Mouse (Mus musculus) layer of hippocampus, adult 8-10 months (tissue): ENCODE measurements around the gene Zfp668. TPM values are rescaled to one million over a fixed set of nuclear protein-coding genes. Genes with fewer than 3 reads are reported as not detected.

Experiments used
- total RNA-seq, 4 experiments: library from RNA; stranded (reverse); gene quantifications; 2 replicates each; pipeline ENCODE4 v1.2.4; 2022

Gene Zfp668
- total RNA-seq, 4 experiments from 2014 or later = 19.2 to 23.8 (median 22.9) TPM

Other genes starting within 250 kb of the Zfp668 start
- gene Bcl7c, start 167.9 kb downstream of the Zfp668 start, total RNA-seq = 10 to 100 TPM; 26.5 to 38.4 (median 31.9) TPM
- gene Ctf1, start 164.1 kb downstream of the Zfp668 start, total RNA-seq = 1 to 10 TPM; 3.1 to 5.2 (median 3.5) TPM
- gene Ctf2, start 144.7 kb downstream of the Zfp668 start, total RNA-seq = not detected
- 10 to 100 TPM; 52.2 to 65.5 (median 56.3) TPM for gene Fbxl19, start 132.3 kb downstream of the Zfp668 start, total RNA-seq
- gene Orai3, start 107.0 kb downstream of the Zfp668 start, total RNA-seq = 10 to 100 TPM; 25.8 to 30.7 (median 29.4) TPM
- gene Setd1a, start 100.2 kb downstream of the Zfp668 start, total RNA-seq = 10 to 100 TPM; 46.6 to 56.4 (median 48.7) TPM
- 1 to 10 TPM; 2.0 to 5.7 (median 2.3) TPM for gene Gm49388, start 91.2 kb downstream of the Zfp668 start, total RNA-seq
- 10 to 100 TPM in 2 of 4 experiments, 1 to 10 TPM in 2; 4.8 to 12.2 (median 10.7) TPM for gene Hsd3b7, start 76.2 kb downstream of the Zfp668 start, total RNA-seq
- 10 to 100 TPM; 61.0 to 86.0 (median 77.0) TPM for gene Stx4a, start 52.5 kb downstream of the Zfp668 start, total RNA-seq
- gene Stx1b, start 52.3 kb downstream of the Zfp668 start, total RNA-seq = 100 to 1,000 TPM; 344 to 361 (median 348) TPM
- 10 to 100 TPM; 34.5 to 36.5 (median 35.0) TPM for gene Zfp646, start 607 bp downstream of the Zfp668 start, total RNA-seq
- gene Prss53, start 14.1 kb upstream of the Zfp668 start, total RNA-seq = 1 to 10 TPM; 2.0 to 4.0 (median 2.8) TPM
- not detected for gene Gm21974, start 18.6 kb upstream of the Zfp668 start, total RNA-seq
- gene Vkorc1, start 18.8 kb upstream of the Zfp668 start, total RNA-seq = 10 to 100 TPM; 23.8 to 36.6 (median 31.8) TPM
- 10 to 100 TPM; 42.0 to 45.2 (median 42.2) TPM for gene Bckdk, start 27.3 kb upstream of the Zfp668 start, total RNA-seq
- 10 to 100 TPM; 28.5 to 38.3 (median 34.5) TPM for gene Kat8, start 35.7 kb upstream of the Zfp668 start, total RNA-seq
- gene Prss8, start 53.3 kb upstream of the Zfp668 start, total RNA-seq = under 1 TPM; 0.18 to 0.98 (median 0.46) TPM
- 10 to 100 TPM in 1 of 4 experiments, 1 to 10 TPM in 3; 8.0 to 12.7 (median 9.1) TPM for gene Prss36, start 69.9 kb upstream of the Zfp668 start, total RNA-seq
- 100 to 1,000 TPM; 328 to 387 (median 356) TPM for gene Fus, start 90.6 kb upstream of the Zfp668 start, total RNA-seq
- 10 to 100 TPM in 2 of 4 experiments, 1 to 10 TPM in 2; 2.6 to 14.8 (median 7.2) TPM for gene Pycard, start 117.0 kb upstream of the Zfp668 start, total RNA-seq
- 1 to 10 TPM in 2 of 4 experiments, under 1 TPM in 2; 0.47 to 1.1 (median 0.95) TPM for gene Trim72, start 127.1 kb upstream of the Zfp668 start, total RNA-seq
- 10 to 100 TPM; 10.4 to 35.9 (median 24.0) TPM for gene Itgam, start 185.8 kb upstream of the Zfp668 start, total RNA-seq
- gene Gm49368, start 185.9 kb upstream of the Zfp668 start, total RNA-seq = under 1 TPM in 1 of 4 experiments, not detected in 3; 0.16 TPM